Mouse (Mus musculus) C2C12 (cell line): ENCODE results near the gene Pde11a. TPM values are rescaled to one million over a fixed set of nuclear protein-coding genes. Genes with fewer than 3 reads are reported as not detected.

Experiments used
- H3K27me3 ChIP-seq: one replicate; pipeline ENCODE4 v1.6.1; 2011; ENCODE audit not compliant: control insufficient read depth, insufficient read depth, insufficient read length
- H3K36me3 ChIP-seq: one replicate; pipeline ENCODE4 v1.6.1; 2011; ENCODE audit not compliant: control insufficient read depth, insufficient read depth
- H3K4me3 ChIP-seq: one replicate; pipeline ENCODE4 v1.5.1; 2011; ENCODE audit warnings: mild to moderate bottlenecking, control low read depth; ENCODE audit not compliant: poor library complexity, insufficient read depth, severe bottlenecking
- H3K79me2 ChIP-seq: one replicate; pipeline ENCODE4 v1.6.1; 2011; ENCODE audit not compliant: control insufficient read depth, insufficient read depth
- H3K79me3 ChIP-seq: one replicate; pipeline ENCODE4 v1.6.1; 2011; ENCODE audit warnings: low read depth, control low read depth
- H3ac ChIP-seq: one replicate; pipeline ENCODE3; 2011; ENCODE audit warnings: low read depth; ENCODE audit not compliant: control insufficient read depth, insufficient read length
- CEBPB ChIP-seq: IDR thresholded peaks from one replicate; pipeline ENCODE4 v1.6.1; 2011; ENCODE audit warnings: low read depth, mild to moderate bottlenecking, control low read depth, moderate library complexity
- CTCF ChIP-seq: IDR thresholded peaks from one replicate; pipeline ENCODE4 v1.5.1; 2011; ENCODE audit not compliant: control insufficient read depth, insufficient read depth, insufficient read length
- FOSL1 ChIP-seq: IDR thresholded peaks from one replicate; pipeline ENCODE4 v1.8.0; 2011; ENCODE audit warnings: mild to moderate bottlenecking, low read length; ENCODE audit not compliant: poor library complexity, insufficient read depth, severe bottlenecking
- MAX ChIP-seq: IDR thresholded peaks from one replicate; pipeline ENCODE4 v1.6.1; 2011; ENCODE audit warnings: mild to moderate bottlenecking, control low read depth
- MYOD1 ChIP-seq: IDR thresholded peaks from one replicate; pipeline ENCODE4 v1.6.1; 2011; ENCODE audit warnings: low read depth; ENCODE audit not compliant: control insufficient read depth, insufficient read length
- MYOG ChIP-seq: IDR thresholded peaks from one replicate; pipeline ENCODE4 v1.6.1; 2011; ENCODE audit not compliant: control insufficient read depth, insufficient read length; ENCODE audit errors: extremely low read depth
- USF1 ChIP-seq: IDR thresholded peaks from one replicate; pipeline ENCODE4 v1.6.1; 2011; ENCODE audit warnings: low read depth, mild to moderate bottlenecking, control low read depth, moderate library complexity
- polyA plus RNA-seq: library from polyadenylated mRNA; unstranded; fragments of >200 nt; fragmentation: generic; extraction: Trizol; gene quantifications from one replicate; pipeline ENCODE4 v1.2.1, GENCODE M21; 2012; ENCODE audit warnings: missing spikeins

The Pde11a gene
- polyA plus RNA-seq, 1 experiment = not detected

DNA sequence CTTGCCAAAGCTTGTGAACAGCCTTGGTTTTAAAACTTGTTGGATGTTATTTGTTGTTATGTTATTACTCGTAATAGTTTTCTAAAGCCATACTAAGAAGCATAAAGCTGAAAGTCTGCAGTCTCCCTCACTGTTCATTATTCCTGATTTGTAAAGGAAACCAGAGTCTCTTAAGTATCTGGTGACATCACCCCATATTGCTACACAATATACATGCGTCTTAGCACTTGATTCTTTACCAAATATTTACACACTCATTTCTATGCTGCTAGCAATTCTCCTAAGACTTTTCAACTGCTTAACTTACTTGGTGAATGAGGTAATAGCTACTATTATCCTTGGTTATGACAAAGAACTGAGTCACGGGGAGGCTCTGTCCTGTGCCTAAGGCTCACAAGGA is 278.4 kb downstream of the Pde11a start:
- Histone ChIP-seq H3K27me3 (no peaks in the 10 kb centered on the region), H3K79me2 (no peaks in the 10 kb centered on the region), H3K36me3 (no peaks in the 10 kb centered on the region), H3K4me3 (no peak overlapping the region), H3K79me3 (no peaks in the 10 kb centered on the region), H3ac (no peak overlapping the region)
- TF ChIP-seq MAX (no peak), MYOD1 (peak; percentile 2), FOSL1 (no peak), CEBPB (peak; percentile 31)

DNA sequence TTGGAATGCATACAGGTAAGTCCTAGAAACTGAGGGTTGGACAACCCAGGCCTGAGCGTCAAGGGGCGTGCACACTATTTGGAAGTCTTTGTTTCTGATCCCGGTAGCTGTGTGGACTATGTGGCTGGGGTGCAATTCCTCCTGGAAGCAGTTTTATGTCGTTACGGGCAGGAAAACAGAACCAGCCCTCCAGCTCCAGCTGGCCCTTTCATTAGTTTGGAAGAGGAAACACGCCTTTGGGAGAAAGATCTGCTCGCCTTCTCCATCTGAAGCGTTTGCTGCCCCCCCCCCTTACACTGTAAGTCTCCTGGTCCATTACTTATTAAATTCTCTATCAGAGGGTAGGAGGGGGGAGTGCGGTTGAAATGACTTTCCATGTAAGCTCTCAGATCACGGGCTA is 279.0 kb downstream of the Pde11a start:
- H3ac ChIP-seq = no peak overlapping the region
- H3K79me3 ChIP-seq = no peaks in the 10 kb centered on the region
- TF ChIP-seq MYOG (no peak), MYOD1 (no peak), MAX (no peak), FOSL1 (no peak), CTCF (no peak), USF1 (no peak), CEBPB (no peak)
- no peak overlapping the region for H3K4me3 ChIP-seq
- no peaks in the 10 kb centered on the region for H3K36me3 ChIP-seq
- no peaks in the 10 kb centered on the region for H3K79me2 ChIP-seq
- H3K27me3 ChIP-seq = peaks cover 1% of the 10 kb centered on the region

DNA sequence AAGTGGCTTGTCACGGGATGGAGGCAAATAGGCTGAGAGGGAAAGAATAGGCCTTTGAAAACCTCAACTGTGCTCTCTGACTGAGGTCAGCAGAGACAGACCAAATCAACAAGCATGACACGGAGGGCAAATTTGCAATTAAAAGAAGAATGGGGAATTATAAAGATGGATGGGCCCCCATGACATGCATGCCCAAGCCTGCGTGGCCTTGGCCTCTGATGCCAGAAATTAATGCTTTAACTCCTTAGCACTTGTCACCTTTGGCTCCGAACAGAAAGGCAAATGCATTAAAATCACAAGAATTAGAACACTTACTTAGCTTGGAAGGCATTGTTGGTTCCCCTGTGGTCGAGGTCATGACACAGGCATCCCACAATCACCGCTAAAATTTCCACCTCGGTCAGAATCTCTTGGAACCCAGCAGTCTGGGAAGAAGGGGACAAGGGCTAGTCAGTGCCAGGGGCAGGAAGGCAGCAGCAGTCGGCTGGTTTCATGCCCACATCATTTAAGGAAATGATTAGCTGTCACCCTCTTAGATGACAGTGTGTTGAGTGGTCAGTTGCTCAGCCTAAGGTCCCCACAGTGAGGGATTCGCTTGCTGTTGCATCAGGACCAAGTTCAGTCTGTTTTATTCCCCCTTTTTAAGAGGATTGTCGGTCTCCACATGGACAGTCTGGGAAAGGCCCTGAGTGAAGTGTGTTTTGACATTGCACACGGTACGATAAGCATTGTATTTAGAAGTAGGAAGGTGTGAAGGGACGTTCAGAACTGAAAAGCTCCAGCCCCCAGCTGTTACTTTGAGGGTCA is 279.7 kb downstream of the Pde11a start:
- no peaks in the 10 kb centered on the region for H3K36me3 ChIP-seq
- H3K79me3 ChIP-seq = no peaks in the 10 kb centered on the region
- H3K4me3 ChIP-seq = no peak overlapping the region
- no peak overlapping the region for H3ac ChIP-seq
- H3K79me2 ChIP-seq = no peaks in the 10 kb centered on the region
- TF ChIP-seq MAX (no peak), CTCF (no peak), CEBPB (no peak), FOSL1 (no peak), USF1 (no peak), MYOD1 (no peak)
- peaks cover 3% of the 10 kb centered on the region for H3K27me3 ChIP-seq

DNA sequence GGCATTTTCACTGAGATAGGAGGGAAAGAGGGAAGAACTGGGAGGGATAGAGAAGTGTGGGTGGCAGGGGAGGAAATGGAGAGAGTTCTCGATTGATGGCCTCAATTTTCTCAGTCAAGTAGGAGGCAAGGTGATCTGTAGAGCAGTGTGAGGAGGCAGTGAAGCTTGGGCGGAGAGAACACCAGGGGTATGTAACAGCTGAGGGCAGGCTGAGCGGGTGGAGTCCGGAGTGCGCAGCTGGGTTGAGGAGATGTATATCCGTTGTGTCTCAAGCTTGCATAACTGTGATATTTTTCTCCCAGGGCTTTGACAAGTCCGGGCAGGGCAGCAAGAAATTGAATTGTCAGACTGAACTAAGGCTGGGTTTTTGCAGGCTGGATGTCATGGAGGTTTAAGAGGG is 281.0 kb downstream of the Pde11a start:
- no peaks in the 10 kb centered on the region for H3K36me3 ChIP-seq
- H3K4me3 ChIP-seq = no peak overlapping the region
- no peak for TF ChIP-seq MAX
- no peak for TF ChIP-seq MYOD1
- TF ChIP-seq FOSL1 = no peak
- no peak for TF ChIP-seq USF1
- no peak for TF ChIP-seq CEBPB
- no peak for TF ChIP-seq MYOG
- TF ChIP-seq CTCF = no peak
- H3K79me2 ChIP-seq = no peaks in the 10 kb centered on the region
- no peaks in the 10 kb centered on the region for H3K79me3 ChIP-seq
- no peak overlapping the region for H3ac ChIP-seq
- H3K27me3 ChIP-seq = peaks cover 11% of the 10 kb centered on the region

DNA sequence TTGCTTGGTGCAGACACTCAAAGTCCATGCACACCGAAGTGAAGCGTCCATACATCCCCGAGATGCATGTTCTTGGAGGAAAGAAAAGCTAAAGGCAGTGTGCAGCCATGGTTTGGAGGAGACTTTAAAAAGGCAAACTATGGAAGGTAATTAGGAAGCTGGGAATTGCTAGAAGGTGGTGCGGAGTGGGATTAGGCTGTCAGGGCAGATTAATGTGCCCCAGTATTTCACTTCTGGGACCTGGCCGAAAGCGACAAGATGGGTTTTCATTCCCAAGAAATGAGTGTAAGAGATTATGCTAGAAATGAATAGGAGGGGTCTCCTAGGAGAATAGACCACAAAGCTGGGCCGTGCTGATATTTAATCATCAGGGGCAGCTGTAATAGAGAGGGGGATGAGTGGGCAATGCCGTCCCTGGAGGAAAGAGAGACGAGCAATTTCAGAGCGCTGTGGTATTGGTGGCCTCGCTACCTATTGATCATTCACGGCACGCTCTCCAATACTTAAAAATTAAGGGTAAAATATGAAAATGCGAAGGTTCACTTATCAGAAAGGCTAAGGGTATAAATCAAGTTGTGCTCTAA is 284.7 kb downstream of the Pde11a start:
- H3K79me2 ChIP-seq = no peaks in the 10 kb centered on the region
- H3K4me3 ChIP-seq = no peak overlapping the region
- no peak overlapping the region for H3ac ChIP-seq
- TF ChIP-seq MYOD1 = no peak
- TF ChIP-seq FOSL1 = no peak
- no peak for TF ChIP-seq CTCF
- no peak for TF ChIP-seq MYOG
- H3K27me3 ChIP-seq = peaks cover 26% of the 10 kb centered on the region
- no peaks in the 10 kb centered on the region for H3K79me3 ChIP-seq
- H3K36me3 ChIP-seq = no peaks in the 10 kb centered on the region

DNA sequence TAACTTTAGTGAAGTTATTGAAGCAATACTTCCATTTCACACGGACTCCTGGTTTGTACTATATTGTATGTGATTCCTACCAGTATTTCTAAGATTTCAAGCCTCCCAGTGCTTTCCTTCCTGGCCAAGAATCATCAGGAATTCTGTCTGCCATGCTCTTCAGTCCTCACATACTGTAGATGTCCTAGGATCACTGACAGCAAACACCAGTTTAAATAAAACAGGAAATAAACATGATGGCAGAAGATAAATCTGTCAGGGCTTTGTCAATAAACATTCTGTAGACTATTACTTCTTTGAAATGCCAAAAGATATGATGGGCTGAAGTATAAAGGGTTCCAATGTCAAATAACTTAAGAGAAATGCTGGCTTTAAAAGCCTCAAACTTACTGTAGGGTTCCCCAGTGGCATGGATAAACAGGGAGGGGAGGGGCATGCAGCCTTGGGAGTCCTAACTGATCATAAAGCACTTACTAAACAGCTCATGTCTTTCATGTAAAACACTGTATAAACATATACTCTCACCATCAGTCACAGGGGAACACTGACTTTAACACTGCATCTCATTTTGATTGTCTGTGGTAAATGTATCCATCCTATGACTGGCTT is 285.6 kb downstream of the Pde11a start:
- H3K79me2 ChIP-seq = no peaks in the 10 kb centered on the region
- TF ChIP-seq MYOD1 = no peak
- no peak for TF ChIP-seq MAX
- no peak for TF ChIP-seq MYOG
- no peak for TF ChIP-seq CTCF
- no peak for TF ChIP-seq USF1
- TF ChIP-seq FOSL1 = no peak
- H3K79me3 ChIP-seq = no peaks in the 10 kb centered on the region
- H3K4me3 ChIP-seq = no peak overlapping the region
- H3K36me3 ChIP-seq = no peaks in the 10 kb centered on the region
- no peak overlapping the region for H3ac ChIP-seq
- peaks cover 29% of the 10 kb centered on the region for H3K27me3 ChIP-seq
